Mouse (Mus musculus) stomach, embryonic 16.5 days (tissue): ENCODE data around the gene Aspscr1. TPM values are rescaled to one million over a fixed set of nuclear protein-coding genes. Genes with fewer than 3 reads are reported as not detected.
A peak's percentile ranks its signal among the peaks of the same experiment; 100 is the strongest.

Experiments
- ATAC-seq: fragments of 200-750 bp; cut with Nextera tagmentation; 2 replicates; pipeline ENCODE4 v1.8.0; 2017; ENCODE audit warnings: moderate number of reproducible peaks, moderate TSS enrichment; ENCODE audit not compliant: insufficient read depth, low FRiP score
- H3K27ac ChIP-seq: fragments of 300-500 bp; sonication (generic); 2 replicates; pipeline ENCODE4 v1.5.1; 2014; ENCODE audit warnings: low read length
- H3K27me3 ChIP-seq: fragments of 300-500 bp; sonication (generic); 2 replicates; pipeline ENCODE4 v1.6.1; 2014; ENCODE audit warnings: low read length, control low read depth, mixed read lengths; ENCODE audit not compliant: control insufficient read depth, insufficient read depth
- H3K36me3 ChIP-seq: fragments of 300-500 bp; sonication (generic); 2 replicates; pipeline ENCODE4 v1.6.1; 2014; ENCODE audit warnings: low read length; ENCODE audit not compliant: control insufficient read depth, insufficient read depth
- H3K4me1 ChIP-seq: fragments of 300-500 bp; sonication (generic); 2 replicates; pipeline ENCODE4 v1.6.1; 2014; ENCODE audit warnings: low read length, control low read depth, mixed read lengths; ENCODE audit not compliant: control insufficient read depth, insufficient read depth
- H3K4me2 ChIP-seq: fragments of 300-500 bp; sonication (generic); 2 replicates; pipeline ENCODE4 v1.6.1; 2014; ENCODE audit warnings: low read depth, low read length, mixed read lengths
- H3K4me3 ChIP-seq: fragments of 300-500 bp; sonication (generic); replicated peaks from 2 replicates; pipeline ENCODE4 v1.5.1; 2014; ENCODE audit warnings: mild to moderate bottlenecking, low read length
- H3K9ac ChIP-seq: fragments of 300-500 bp; sonication (generic); 2 replicates; pipeline ENCODE4 v1.6.1; 2014; ENCODE audit warnings: low read length
- H3K9me3 ChIP-seq: fragments of 300-500 bp; sonication (generic); replicated peaks from 2 replicates; pipeline ENCODE4 v1.6.1; 2016; ENCODE audit warnings: low read length, control low read depth; ENCODE audit not compliant: control insufficient read depth
- WGBS: fragments of 180-500 bp; shearing (Covaris S2); extraction: QIAGEN DNeasy Blood & Tissue Kit; methylation state at CpG from one replicate; pipeline ENCODE4 v1.1.7; 2014; 5-methylcytosine and 5-hydroxymethylcytosine counted together
- polyA plus RNA-seq: library from polyadenylated mRNA; unstranded; fragments of >200 nt; fragmentation: Nextera tagmentation; extraction: Ambion mirVana; gene quantifications from 2 replicates; pipeline ENCODE4 v1.2.1, GENCODE M21; 2015

Gene Aspscr1
- polyA plus RNA-seq, 1 experiment from 2014 or later: 102 TPM

DNA sequence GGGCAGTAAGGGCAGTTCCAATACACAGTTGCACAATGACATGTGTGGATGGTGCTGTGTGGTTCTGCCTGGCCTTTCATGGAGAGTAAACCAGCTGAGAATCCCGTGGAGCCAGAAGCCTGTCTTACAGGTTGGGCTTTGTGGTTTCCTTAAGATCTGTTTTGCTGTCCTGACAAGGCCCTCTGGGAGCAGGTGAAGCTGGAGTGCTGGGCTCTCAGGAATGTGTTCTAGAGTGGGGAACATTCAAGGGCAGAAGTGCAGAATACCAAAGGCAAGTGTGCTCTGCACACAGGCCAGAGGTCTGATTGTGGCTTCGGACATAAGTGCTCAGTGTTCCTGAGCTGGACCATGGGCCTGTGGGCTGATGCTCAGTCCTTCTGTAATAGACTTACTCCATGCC lies 11.9 kb downstream of the Aspscr1 start:
- peaks cover 14% of the 10 kb centered on the region for H3K4me1 ChIP-seq
- no peak for ATAC-seq
- no peak overlapping the region for H3K4me2 ChIP-seq
- no peak overlapping the region for H3K4me3 ChIP-seq
- no peaks in the 10 kb centered on the region for H3K9me3 ChIP-seq
- WGBS: 73% methylated on average over 2 of the region's 2 CpGs
- H3K27me3 ChIP-seq: no peaks in the 10 kb centered on the region
- H3K27ac ChIP-seq: no peak overlapping the region
- H3K9ac ChIP-seq: no peak overlapping the region; the same call in 1 of the 2 replicates
- H3K36me3 ChIP-seq: peaks cover 6% of the 10 kb centered on the region; the same call in 1 of the 2 replicates

DNA sequence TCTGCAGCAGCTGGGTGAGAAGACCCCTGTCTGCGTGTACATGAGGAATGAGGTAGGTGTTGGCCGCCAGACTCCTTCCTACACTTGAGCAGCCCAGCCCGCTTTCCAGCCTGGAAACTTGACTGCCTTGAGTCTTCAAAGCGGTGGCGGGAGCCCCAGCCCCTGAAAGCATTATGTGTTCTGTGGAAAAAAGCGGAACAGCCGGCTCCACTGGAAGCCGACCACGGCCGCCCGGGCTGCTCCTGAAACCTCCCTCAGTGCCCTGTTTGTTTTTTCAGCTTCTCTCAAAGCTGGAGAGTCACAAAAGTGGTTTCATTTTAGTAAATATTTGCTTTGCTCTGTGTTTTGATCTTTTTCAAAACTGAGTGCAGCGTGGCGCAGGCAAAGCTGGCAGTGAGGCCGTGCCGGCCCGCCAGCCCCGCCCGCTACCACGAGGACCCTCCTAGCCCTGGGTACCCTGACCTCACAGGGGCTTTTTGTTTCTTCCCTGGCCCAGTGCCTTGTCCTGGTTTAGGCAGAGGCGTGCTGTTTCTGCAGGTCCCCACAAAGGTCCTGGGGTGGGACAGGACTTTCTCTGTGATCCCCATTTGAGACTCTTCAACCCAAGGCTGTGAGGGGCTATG lies 14.0 kb downstream of the Aspscr1 start:
- Histone ChIP-seq H3K27ac (peak overlapping the region; percentile 92), H3K4me3 (no peak overlapping the region), H3K4me2 (no peak overlapping the region; the same call in 1 of the 2 replicates), H3K9me3 (no peaks in the 10 kb centered on the region), H3K36me3 (peaks cover 6% of the 10 kb centered on the region; the same call in 1 of the 2 replicates), H3K9ac (peak overlapping the region; percentile 57), H3K4me1 (peaks cover 14% of the 10 kb centered on the region), H3K27me3 (no peaks in the 10 kb centered on the region)
- WGBS: 59% methylated on average over 20 of the region's 20 CpGs
- ATAC-seq: peak; percentile 61; the same call in 1 of the 2 replicates

DNA sequence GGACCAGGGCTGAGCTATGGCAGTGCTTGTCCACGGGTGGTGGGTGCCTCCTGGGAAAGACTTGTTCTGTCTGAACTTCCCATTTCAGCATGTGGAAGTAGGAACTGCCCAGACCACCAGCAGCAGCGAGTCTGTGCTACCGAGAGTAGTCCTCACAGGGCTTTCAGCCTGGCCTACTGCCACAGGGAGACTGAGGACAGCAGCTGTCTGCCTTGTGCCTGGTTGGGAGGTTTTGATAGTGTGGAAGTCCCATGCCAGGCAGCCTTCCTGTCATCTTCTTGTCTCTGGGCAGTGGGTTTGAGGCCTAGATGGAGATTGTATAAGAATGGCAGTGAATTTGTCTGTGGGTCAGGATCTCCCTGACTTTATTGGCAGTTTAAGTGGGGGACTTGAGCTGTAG lies 16.6 kb downstream of the Aspscr1 start:
- Histone ChIP-seq H3K4me1 (peaks cover 16% of the 10 kb centered on the region), H3K27ac (no peak overlapping the region), H3K9ac (no peak overlapping the region), H3K36me3 (peaks cover 6% of the 10 kb centered on the region; the same call in 1 of the 2 replicates), H3K27me3 (no peaks in the 10 kb centered on the region), H3K4me3 (no peak overlapping the region), H3K9me3 (no peaks in the 10 kb centered on the region), H3K4me2 (no peak overlapping the region)
- WGBS: 80% methylated on average over 3 of the region's 3 CpGs
- no peak for ATAC-seq

DNA sequence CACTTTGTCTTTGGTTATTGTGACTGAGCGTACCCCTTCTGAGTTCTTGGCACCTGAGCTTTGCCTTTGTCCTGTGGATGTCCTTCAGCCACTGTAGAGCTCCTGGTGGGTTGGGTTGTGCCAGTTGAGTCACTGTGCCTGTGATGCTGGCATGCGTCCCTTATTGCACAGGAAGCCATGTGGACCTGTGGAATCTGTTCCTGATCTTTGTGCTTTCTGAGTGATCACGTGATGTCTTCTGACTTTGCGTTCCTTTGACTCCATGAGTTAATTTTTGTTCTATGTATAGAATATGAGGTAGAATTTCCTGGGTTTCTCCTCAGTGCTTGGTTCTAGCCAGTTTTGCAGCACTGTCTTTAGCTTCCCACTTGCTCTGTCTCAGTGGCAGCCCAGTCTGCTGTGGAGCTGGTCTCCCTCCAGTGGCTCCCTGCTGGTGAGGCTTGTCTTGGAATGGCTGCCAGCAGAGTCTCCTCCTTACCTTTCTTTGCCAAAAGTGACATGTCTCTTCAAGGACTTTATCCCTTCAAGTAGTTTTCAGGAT lies 19.8 kb downstream of the Aspscr1 start:
- H3K27me3 ChIP-seq: no peaks in the 10 kb centered on the region
- ATAC-seq: no peak
- no peak overlapping the region for H3K4me3 ChIP-seq
- peaks cover 10% of the 10 kb centered on the region for H3K4me1 ChIP-seq
- 86% methylated on average over 4 of the region's 4 CpGs for WGBS
- H3K36me3 ChIP-seq: peaks cover 6% of the 10 kb centered on the region; the same call in 1 of the 2 replicates
- H3K9ac ChIP-seq: no peak overlapping the region
- no peak overlapping the region for H3K27ac ChIP-seq
- no peaks in the 10 kb centered on the region for H3K9me3 ChIP-seq
- H3K4me2 ChIP-seq: no peak overlapping the region

DNA sequence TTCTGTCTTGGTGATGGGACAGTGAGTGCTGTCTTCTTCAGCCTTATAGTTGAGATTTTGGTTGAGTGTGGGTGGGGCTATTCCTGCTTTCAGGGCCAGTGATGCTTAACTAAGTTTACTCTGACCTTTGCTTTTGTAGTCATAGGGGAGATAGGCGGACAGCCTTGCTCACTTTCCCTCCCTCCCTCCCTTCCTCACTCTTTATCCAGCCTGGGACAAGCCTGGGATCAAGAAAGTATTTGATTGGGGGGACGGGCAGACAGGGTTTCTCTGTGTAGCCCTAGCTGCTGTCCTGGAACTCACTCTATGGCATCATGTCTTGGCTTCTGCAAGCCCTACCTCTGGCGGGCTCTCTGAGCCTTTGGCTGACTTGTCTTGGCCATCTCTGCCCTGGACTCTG lies 20.7 kb downstream of the Aspscr1 start:
- H3K4me1 ChIP-seq: peaks cover 10% of the 10 kb centered on the region
- H3K9me3 ChIP-seq: no peaks in the 10 kb centered on the region
- H3K36me3 ChIP-seq: peaks cover 5% of the 10 kb centered on the region; the same call in 1 of the 2 replicates
- H3K9ac ChIP-seq: no peak overlapping the region
- H3K27ac ChIP-seq: no peak overlapping the region
- H3K27me3 ChIP-seq: no peaks in the 10 kb centered on the region
- no peak for ATAC-seq
- WGBS: 82% methylated on average over 3 of the region's 3 CpGs
- H3K4me2 ChIP-seq: no peak overlapping the region
- no peak overlapping the region for H3K4me3 ChIP-seq

DNA sequence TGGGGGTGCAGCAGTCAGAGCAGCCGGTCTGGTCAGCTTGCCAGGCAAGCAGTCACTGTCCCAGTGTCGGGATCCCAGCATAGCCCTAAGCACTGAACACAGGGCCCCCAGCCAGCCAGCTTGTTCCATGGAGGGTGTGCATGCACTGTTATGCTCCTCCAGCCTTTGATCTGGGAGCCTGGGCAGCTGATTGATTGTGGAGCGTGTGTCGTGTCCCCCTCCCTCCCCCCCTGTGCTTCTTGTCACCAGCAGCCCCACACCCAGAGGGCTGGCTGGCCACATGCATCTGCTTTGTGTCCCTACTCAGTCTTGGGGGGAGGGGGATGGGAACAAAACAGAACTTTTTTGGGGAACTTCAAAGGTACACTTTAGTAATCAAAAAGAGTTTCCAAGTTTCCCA lies 22.4 kb downstream of the Aspscr1 start:
- ATAC-seq: peak; percentile 27; the same call in 1 of the 2 replicates
- H3K27me3 ChIP-seq: no peaks in the 10 kb centered on the region
- no peak overlapping the region for H3K9ac ChIP-seq
- no peaks in the 10 kb centered on the region for H3K9me3 ChIP-seq
- H3K4me1 ChIP-seq: peaks cover 10% of the 10 kb centered on the region
- WGBS: 24% methylated on average over 4 of the region's 4 CpGs
- H3K27ac ChIP-seq: peak overlapping the region; percentile 43; the same call in 1 of the 2 replicates
- H3K4me2 ChIP-seq: no peak overlapping the region
- H3K4me3 ChIP-seq: no peak overlapping the region
- H3K36me3 ChIP-seq: no peaks in the 10 kb centered on the region

DNA sequence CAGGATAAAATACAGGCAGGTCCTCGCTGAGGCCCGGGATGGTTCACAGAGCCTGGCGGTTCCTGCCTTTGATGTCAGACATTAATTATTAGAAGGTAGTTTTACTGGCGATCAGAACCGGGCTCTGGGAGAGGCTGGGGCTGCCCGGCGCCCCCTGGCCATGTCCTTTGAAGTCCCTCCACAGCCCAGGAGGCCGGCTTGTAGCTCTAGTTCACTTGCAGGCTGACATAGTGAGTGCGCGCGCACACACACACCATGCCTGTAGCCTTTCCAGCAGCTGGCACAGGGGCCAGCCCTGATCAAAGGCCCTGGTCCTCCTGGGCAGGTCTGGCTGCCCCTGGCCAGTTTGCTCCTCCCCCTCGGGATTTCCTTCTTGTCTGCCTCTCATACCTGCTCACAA lies 22.9 kb downstream of the Aspscr1 start:
- Histone ChIP-seq H3K4me3 (no peak overlapping the region), H3K9ac (no peak overlapping the region), H3K27ac (peak overlapping the region; percentile 43; the same call in 1 of the 2 replicates), H3K4me2 (no peak overlapping the region), H3K36me3 (no peaks in the 10 kb centered on the region), H3K4me1 (peaks cover 10% of the 10 kb centered on the region), H3K27me3 (no peaks in the 10 kb centered on the region), H3K9me3 (no peaks in the 10 kb centered on the region)
- 34% methylated on average over 12 of the region's 12 CpGs for WGBS
- peak; percentile 21; the same call in 1 of the 2 replicates for ATAC-seq

DNA sequence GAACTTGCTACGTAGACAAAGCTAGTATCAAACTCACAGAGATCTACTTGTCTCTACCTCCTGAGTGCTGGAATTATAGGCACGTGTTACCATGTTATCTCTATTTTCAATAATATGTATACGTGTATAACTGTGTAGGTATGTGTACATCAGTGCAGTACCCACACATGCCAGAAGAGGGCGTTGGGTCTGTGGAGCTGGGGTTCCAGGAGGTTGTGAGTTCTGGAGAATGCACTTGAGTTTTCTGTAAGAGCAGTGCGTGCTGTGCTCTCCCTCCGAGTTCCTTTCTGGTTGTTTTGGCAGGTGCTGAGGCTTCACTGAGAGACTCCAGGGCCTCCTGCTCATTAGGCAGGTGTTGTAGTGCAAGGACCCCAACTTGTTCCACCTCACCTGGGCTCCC lies 23.8 kb downstream of the Aspscr1 start:
- H3K27ac ChIP-seq: no peak overlapping the region
- WGBS: 88% methylated on average over 6 of the region's 6 CpGs
- no peak overlapping the region for H3K4me2 ChIP-seq
- no peak overlapping the region for H3K9ac ChIP-seq
- no peaks in the 10 kb centered on the region for H3K27me3 ChIP-seq
- H3K36me3 ChIP-seq: no peaks in the 10 kb centered on the region
- H3K4me3 ChIP-seq: no peak overlapping the region
- peaks cover 10% of the 10 kb centered on the region for H3K4me1 ChIP-seq
- no peak for ATAC-seq
- H3K9me3 ChIP-seq: no peaks in the 10 kb centered on the region

DNA sequence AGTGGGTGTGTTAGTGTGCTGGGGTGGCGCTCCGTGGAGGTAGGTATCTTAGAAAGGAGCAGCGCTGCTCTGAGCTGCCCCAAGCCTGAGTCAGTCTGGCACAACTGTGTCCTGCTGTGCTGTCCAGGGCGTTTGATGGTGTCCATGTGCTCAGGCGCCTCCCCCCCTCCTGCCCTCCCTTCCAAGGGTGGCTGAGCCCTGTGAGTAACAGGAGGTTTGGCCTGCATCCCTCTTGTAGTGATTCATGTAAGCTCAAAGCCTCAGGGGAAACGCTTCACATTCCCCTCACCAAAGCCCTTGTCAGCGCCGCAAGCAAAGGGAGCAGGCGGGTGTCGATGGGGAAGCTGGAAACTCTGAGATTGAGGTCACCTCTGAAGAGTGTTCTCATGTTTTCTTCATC lies 25.0 kb downstream of the Aspscr1 start:
- ATAC-seq: peak; percentile 56; the same call in 1 of the 2 replicates

More for the DNA sequence above, 25.0 kb downstream of the Aspscr1 start:
- Histone ChIP-seq H3K27ac (peak overlapping the region; percentile 83), H3K36me3 (no peaks in the 10 kb centered on the region), H3K4me2 (no peak overlapping the region), H3K27me3 (no peaks in the 10 kb centered on the region), H3K4me3 (no peak overlapping the region), H3K9me3 (no peaks in the 10 kb centered on the region), H3K4me1 (peaks cover 10% of the 10 kb centered on the region), H3K9ac (0 out of 2 replicates have a peak overlapping the region, but pooled peaks have one; percentile 34)
- 45% methylated on average over 10 of the region's 10 CpGs for WGBS
